Mouse (Mus musculus): ENCODE measurements around the gene Nfe2l2.

DNA sequence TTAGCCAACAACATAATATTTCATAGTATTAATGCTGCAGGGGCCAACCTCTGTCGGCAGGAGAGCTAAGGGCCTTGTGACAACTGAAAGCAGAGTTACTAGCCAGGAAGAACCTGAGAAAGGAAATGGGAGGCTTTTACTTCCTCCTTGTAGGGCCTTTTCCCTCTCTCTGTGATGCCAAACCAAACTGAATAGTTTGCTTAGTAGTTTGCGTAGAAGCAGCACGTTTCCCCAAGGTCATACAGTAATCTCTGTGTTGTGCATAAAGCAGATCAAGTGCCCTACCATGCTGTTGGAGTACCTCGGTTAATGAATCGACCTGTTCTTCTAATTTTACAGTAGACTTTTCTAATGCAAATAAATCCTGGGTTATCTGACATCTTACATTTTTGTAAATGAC lies 2.0 kb upstream of the Nfe2l2 start:
- TF ChIP-seq CTCF (IDR thresholded peaks at IDR 0.05; ENCODE audit: extremely low read depth, insufficient read depth, insufficient read length, insufficient replicate concordance) = no peak
- TF ChIP-seq POLR2A (IDR thresholded peaks at IDR 0.05; ENCODE audit: low read depth, low read length) = no peak
